In the genomic region with DNA sequence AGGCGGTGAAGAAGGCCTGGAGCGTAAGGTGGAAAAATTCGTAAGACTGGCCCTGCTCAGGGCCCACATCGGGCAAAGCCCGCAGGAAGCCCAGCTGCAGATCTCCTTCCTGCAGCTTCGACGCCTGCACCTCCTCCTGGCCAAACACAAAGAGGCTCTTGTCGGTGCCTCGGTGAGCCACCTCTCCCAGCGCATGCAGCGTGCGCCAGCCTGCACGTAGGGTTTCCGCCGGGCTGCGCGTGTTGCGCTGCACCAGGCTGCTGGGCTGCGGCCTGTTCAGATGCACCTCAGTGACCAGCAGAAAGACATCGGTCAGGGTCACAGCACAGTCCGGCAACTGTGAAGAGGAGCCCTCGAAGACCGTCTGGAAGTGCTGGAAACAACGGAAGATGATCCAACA, we compare ENCODE assay signal across 9 mouse cellular contexts. TPM values are rescaled to one million over a fixed set of nuclear protein-coding genes. Genes with fewer than 3 reads are reported as not detected.
DNase-seq lines count a peak whose midpoint lies in the region; ATAC-seq lines count a peak whose summit lies in the region.
"Had no signal": no experiment of that assay in that cellular context is flagged by ENCODE, and none has a peak within 500 bp of the region (broad histone marks: within the 10 kb centered on the region; RNA-seq: fewer than 3 reads in every experiment).

No protein-coding gene starts in this region.

- peaks cover 23% of the 10 kb centered on the region for H3K27me3 ChIP-seq in heart, embryonic 15.5 days
- peaks cover 41% of the 10 kb centered on the region for H3K27me3 ChIP-seq in embryonic facial prominence, embryonic 10.5 days (replicated peaks; ENCODE audit: low read depth, poor library complexity, severe bottlenecking)
- peaks cover 27% of the 10 kb centered on the region for H3K27me3 ChIP-seq in limb, embryonic 13.5 days

- no peak for DNase-seq in heart, postnatal 10 days
- DNase-seq in ES-CJ7 (ENCODE audit: low read depth, low spot score) = peak; percentile 27
- DNase-seq in embryonic facial prominence, embryonic 10.5 days (ENCODE audit: low spot score) = peak; percentile 37
- DNase-seq in cerebellum, postnatal 36 days = no peak
- DNase-seq: lung, postnatal 36 days; right cerebral cortex, postnatal 14 days had no signal

- peaks cover 11% of the 10 kb centered on the region for H3K4me1 ChIP-seq in heart, embryonic 15.5 days (replicated peaks)
- peaks cover 30% of the 10 kb centered on the region for H3K4me1 ChIP-seq in embryonic facial prominence, embryonic 10.5 days
- peaks cover 15% of the 10 kb centered on the region for H3K4me1 ChIP-seq in limb, embryonic 13.5 days

- no peak overlapping the region for H3K27ac ChIP-seq in heart, embryonic 15.5 days
- H3K27ac ChIP-seq in embryonic facial prominence, embryonic 10.5 days (replicated peaks) = 0 out of 2 replicates have a peak overlapping the region, but pooled peaks have one; percentile 40
- no peak overlapping the region for H3K27ac ChIP-seq in limb, embryonic 13.5 days

- peak overlapping the region; percentile 9; the same call in 1 of the 2 replicates for H3K4me2 ChIP-seq in heart, embryonic 15.5 days
- peak overlapping the region; percentile 27 for H3K4me2 ChIP-seq in limb, embryonic 13.5 days (replicated peaks)

- no peak for ATAC-seq in heart, embryonic 15.5 days (replicated peaks; ENCODE audit: insufficient number of reproducible peaks, insufficient read depth, low FRiP score, low read depth)
- ATAC-seq in limb, embryonic 13.5 days (ENCODE audit: low FRiP score, low read depth) = no peak
- no peak for ATAC-seq in monocyte, adult 5-6 weeks (replicated peaks; ENCODE audit: insufficient number of reproducible peaks, low FRiP score, low TSS enrichment, poor library complexity, severe bottlenecking)

- no peaks in the 10 kb centered on the region for H3K9me3 ChIP-seq in heart, embryonic 15.5 days (replicated peaks)
- H3K9me3 ChIP-seq in embryonic facial prominence, embryonic 10.5 days = no peaks in the 10 kb centered on the region
- no peaks in the 10 kb centered on the region for H3K9me3 ChIP-seq in limb, embryonic 13.5 days

- no peaks in the 10 kb centered on the region for H3K36me3 ChIP-seq in heart, embryonic 15.5 days
- no peaks in the 10 kb centered on the region for H3K36me3 ChIP-seq in embryonic facial prominence, embryonic 10.5 days (replicated peaks)
- peaks cover 6% of the 10 kb centered on the region; the same call in 1 of the 2 replicates for H3K36me3 ChIP-seq in limb, embryonic 13.5 days

- no peak overlapping the region for H3K4me3 ChIP-seq in heart, embryonic 15.5 days
- peak overlapping the region; percentile 40 for H3K4me3 ChIP-seq in embryonic facial prominence, embryonic 10.5 days
- H3K4me3 ChIP-seq in limb, embryonic 13.5 days = no peak overlapping the region

- intact Hi-C loops in heart, postnatal 10 days (cut with DNase I) = no loop called here

- 52% methylated on average over 24 of the region's 24 CpGs for WGBS in heart, embryonic 15.5 days
- WGBS in embryonic facial prominence, embryonic 10.5 days = 44% methylated on average over 24 of the region's 24 CpGs
- 43% methylated on average over 24 of the region's 24 CpGs for WGBS in limb, embryonic 13.5 days

- H3K9ac ChIP-seq in heart, embryonic 15.5 days = no peak overlapping the region
- no peak overlapping the region for H3K9ac ChIP-seq in limb, embryonic 13.5 days

RNA-seq across cellular contexts. Expression of a gene that starts 28.7 kb away (rescaled TPM):
- 4.3 and 6.7 TPM in 2 replicates for polyA plus RNA-seq in heart, embryonic 15.5 days (2015; fragmentation: Nextera tagmentation; extraction: Ambion mirVana)
- 10 to 100 TPM; 14.2 to 15.8 TPM for total RNA-seq in heart, postnatal 10 days (2021)
- 1.2 and 1.4 TPM in 2 replicates for polyA plus RNA-seq in embryonic facial prominence, embryonic 10.5 days (2016; fragmentation: Nextera tagmentation; extraction: Ambion mirVana)
- 4.9 and 5.9 TPM in 2 replicates for polyA plus RNA-seq in limb, embryonic 13.5 days (2015; fragmentation: Nextera tagmentation; extraction: Ambion mirVana)
- 63.0 to 110 TPM (median 64.7 TPM) in 3 replicates for total RNA-seq in monocyte, adult 5-6 weeks (2017)

RNA-seq across cellular contexts. Expression of a gene that starts 49.0 kb away (rescaled TPM):
- polyA plus RNA-seq in heart, embryonic 15.5 days (2015; fragmentation: Nextera tagmentation; extraction: Ambion mirVana) = 4.2 and 4.9 TPM in 2 replicates
- 10 to 100 TPM in 1 of 2 experiments, 1 to 10 TPM in 1; 9.3 to 13.7 TPM for total RNA-seq in heart, postnatal 10 days (2021)
- 9.5 and 13.9 TPM in 2 replicates for polyA plus RNA-seq in embryonic facial prominence, embryonic 10.5 days (2016; fragmentation: Nextera tagmentation; extraction: Ambion mirVana)
- polyA plus RNA-seq in limb, embryonic 13.5 days (2015; fragmentation: Nextera tagmentation; extraction: Ambion mirVana) = 8.2 and 9.0 TPM in 2 replicates
- total RNA-seq in monocyte, adult 5-6 weeks (2017) = 65.5 to 105 TPM (median 85.7 TPM) in 3 replicates

Comparison
In these comparisons a context has a peak if more than half of its experiments do, and no peak if none do; other contexts are left out.
1. DNase-seq: peak in ES-CJ7 (single experiment) and embryonic facial prominence, embryonic 10.5 days (single experiment); none in heart, postnatal 10 days (0 of 2) and cerebellum, postnatal 36 days (0 of 2).